Mouse (Mus musculus) neural tube, embryonic 15.5 days (tissue): ENCODE data around the gene Olfr672. TPM values are rescaled to one million over a fixed set of nuclear protein-coding genes. Genes with fewer than 3 reads are reported as not detected.
"Not testable (repeated sequence)": the region's sequence is repeated elsewhere in the genome, so short reads cannot be mapped to it uniquely, and the experiment has no call there.

Source experiments
- ATAC-seq: fragments of 200-750 bp; cut with Nextera tagmentation; 2 replicates; pipeline ENCODE4 v1.8.0; 2017; ENCODE audit warnings: mild to moderate bottlenecking, moderate TSS enrichment, moderate library complexity; ENCODE audit not compliant: low FRiP score
- H3K27ac ChIP-seq: fragments of 300-500 bp; sonication (generic); replicated peaks from 2 replicates; pipeline ENCODE4 v1.5.1; 2015; ENCODE audit warnings: mild to moderate bottlenecking, inconsistent platforms
- H3K27me3 ChIP-seq: fragments of 300-500 bp; sonication (generic); replicated peaks from 2 replicates; pipeline ENCODE4 v1.6.1; 2015; ENCODE audit warnings: inconsistent platforms
- H3K36me3 ChIP-seq: fragments of 300-500 bp; sonication (generic); 2 replicates; pipeline ENCODE4 v1.6.1; 2015; ENCODE audit warnings: inconsistent platforms
- H3K4me1 ChIP-seq: fragments of 300-500 bp; sonication (generic); 2 replicates; pipeline ENCODE4 v1.6.1; 2015; ENCODE audit warnings: inconsistent platforms
- H3K4me2 ChIP-seq: fragments of 300-500 bp; sonication (generic); 2 replicates; pipeline ENCODE4 v1.6.1; 2015; ENCODE audit warnings: inconsistent platforms, mild to moderate bottlenecking, moderate library complexity
- H3K4me3 ChIP-seq: fragments of 300-500 bp; sonication (generic); replicated peaks from 2 replicates; pipeline ENCODE4 v1.5.1; 2015; ENCODE audit warnings: mild to moderate bottlenecking, inconsistent platforms
- H3K9ac ChIP-seq: fragments of 300-500 bp; sonication (generic); replicated peaks from 2 replicates; pipeline ENCODE4 v1.6.1; 2015; ENCODE audit warnings: mild to moderate bottlenecking, inconsistent platforms
- H3K9me3 ChIP-seq: fragments of 300-500 bp; sonication (generic); replicated peaks from 2 replicates; pipeline ENCODE4 v1.6.1; 2016; ENCODE audit warnings: inconsistent platforms
- WGBS: fragments of 180-500 bp; shearing (Covaris S2); methylation state at CpG from one replicate; pipeline ENCODE4 v1.1.7; 2015; ENCODE audit warnings: mixed read lengths; 5-methylcytosine and 5-hydroxymethylcytosine counted together
- polyA plus RNA-seq: library from polyadenylated mRNA; unstranded; fragments of >200 nt; fragmentation: Nextera tagmentation; extraction: Ambion mirVana; gene quantifications from 2 replicates; pipeline ENCODE4 v1.2.1, GENCODE M21; 2015

Gene Olfr672
- polyA plus RNA-seq, result not detected in 2 replicates

DNA sequence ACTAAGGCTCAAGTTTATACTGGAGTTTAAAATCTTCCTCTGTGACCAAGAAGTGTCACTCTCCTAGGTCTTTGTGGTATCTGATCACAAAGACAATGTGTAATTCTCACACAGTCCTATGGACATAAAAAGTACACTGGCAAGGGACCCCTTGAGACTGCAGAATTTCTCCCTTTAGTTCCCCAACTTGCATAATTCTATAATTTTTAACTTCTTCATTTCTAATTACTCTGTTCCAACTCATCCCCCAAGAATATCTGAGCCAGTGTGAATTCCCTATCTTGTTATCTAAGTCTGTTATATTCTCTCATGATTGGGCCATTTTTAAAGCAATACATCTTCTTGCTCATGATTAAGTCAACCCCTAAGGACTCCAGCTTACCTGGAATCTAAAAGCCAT is at the start of gene Olfr672:
Gene Olfr672, minus strand, starts transcription at position 101 of the 400 bp plus-strand sequence.
- Histone ChIP-seq H3K4me3 (no peak within 1 kb of the TSS), H3K9ac (no peak within 1 kb of the TSS), H3K36me3 (no peaks in the 10 kb centered on the region), H3K9me3 (no peaks in the 10 kb centered on the region), H3K4me2 (no peak within 1 kb of the TSS), H3K27me3 (no peaks in the 10 kb centered on the region), H3K4me1 (no peaks in the 10 kb centered on the region), H3K27ac (no peak within 1 kb of the TSS)
- ATAC-seq, result no peak

DNA sequence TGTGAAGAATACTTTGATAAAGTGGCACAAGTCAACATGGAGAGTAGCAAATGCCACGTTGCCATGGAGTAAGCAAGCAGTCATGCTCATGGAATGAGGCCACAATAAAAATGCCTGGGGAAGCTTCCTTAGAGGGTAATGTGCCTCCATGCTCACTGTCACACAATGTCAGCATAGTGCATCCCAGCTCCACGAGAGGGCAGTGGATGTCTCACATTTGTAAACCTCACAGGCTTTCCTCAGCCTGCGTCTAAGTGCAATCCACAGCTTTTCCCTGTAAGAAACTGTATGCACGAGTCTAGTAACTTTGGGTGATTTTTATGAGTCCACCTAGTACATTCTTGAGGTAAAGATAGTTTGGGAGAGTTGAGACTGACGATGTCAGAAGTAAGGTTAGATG is 32.0 kb upstream of the Olfr672 start:
- H3K36me3 ChIP-seq, H3K27me3 ChIP-seq, H3K4me2 ChIP-seq, H3K27ac ChIP-seq, H3K4me3 ChIP-seq, H3K9ac ChIP-seq, ATAC-seq, H3K4me1 ChIP-seq, H3K9me3 ChIP-seq: not testable (repeated sequence)
- 50% methylated on average over 5 of the region's 5 CpGs for WGBS

DNA sequence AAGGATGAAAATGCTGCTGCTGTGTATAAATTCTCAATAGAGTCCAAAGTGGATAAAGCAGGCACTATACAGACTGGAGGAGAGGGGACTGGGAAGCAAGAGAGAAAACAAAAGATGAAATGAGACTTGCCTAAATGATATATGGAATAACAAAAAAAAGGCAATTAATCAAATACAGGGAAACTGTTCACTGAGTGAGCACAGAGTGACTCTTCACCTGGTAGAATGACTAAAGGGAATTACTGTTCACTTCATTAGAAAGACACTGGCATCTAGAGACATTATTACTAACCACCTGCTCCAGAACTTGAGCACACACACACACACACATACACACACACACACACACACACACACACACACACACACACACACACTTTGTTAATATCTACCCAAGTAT is 30.6 kb upstream of the Olfr672 start, which contains the start of gene Olfr676:
Gene Olfr676, plus strand, starts transcription at position 301 of the 400 bp plus-strand sequence.
- H3K36me3 ChIP-seq, result no peaks in the 10 kb centered on the region
- no peak within 1 kb of the TSS for H3K9ac ChIP-seq
- H3K4me3 ChIP-seq, result no peak within 1 kb of the TSS
- no peak within 1 kb of the TSS for H3K4me2 ChIP-seq
- ATAC-seq, result no peak
- H3K27ac ChIP-seq, result no peak within 1 kb of the TSS
- H3K4me1 ChIP-seq, result no peaks in the 10 kb centered on the region
- H3K9me3 ChIP-seq, result no peaks in the 10 kb centered on the region
- no peaks in the 10 kb centered on the region for H3K27me3 ChIP-seq

DNA sequence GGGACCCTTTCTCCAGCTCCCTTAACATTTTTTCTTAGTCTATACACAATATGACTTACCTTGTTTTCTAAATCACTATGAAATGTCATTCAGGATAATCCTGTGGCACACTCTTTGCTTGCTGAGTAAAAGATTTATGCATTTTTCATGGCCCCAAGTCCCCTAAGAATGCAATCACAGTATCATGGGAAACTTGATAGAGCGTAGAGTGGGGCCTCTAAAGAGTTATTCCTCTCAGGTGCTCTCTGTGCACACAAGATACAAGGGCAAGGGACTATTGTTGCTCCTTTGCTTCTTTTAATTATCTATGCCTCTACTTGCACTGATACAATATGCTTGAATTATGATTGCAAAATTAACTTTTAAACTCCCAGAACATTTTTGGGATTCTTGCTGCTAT is 26.5 kb upstream of the Olfr672 start, which contains the start of gene Olfr675:
Gene Olfr675, minus strand, starts transcription at position 101 of the 400 bp plus-strand sequence.
- no peak within 1 kb of the TSS for H3K27ac ChIP-seq
- no peaks in the 10 kb centered on the region for H3K4me1 ChIP-seq
- H3K4me2 ChIP-seq, result no peak within 1 kb of the TSS
- no peaks in the 10 kb centered on the region for H3K9me3 ChIP-seq
- WGBS, result 72% methylated on average over 1 of the region's 1 CpGs
- no peaks in the 10 kb centered on the region for H3K36me3 ChIP-seq
- H3K9ac ChIP-seq, result no peak within 1 kb of the TSS
- no peak for ATAC-seq
- H3K27me3 ChIP-seq, result no peaks in the 10 kb centered on the region
- no peak within 1 kb of the TSS for H3K4me3 ChIP-seq

DNA sequence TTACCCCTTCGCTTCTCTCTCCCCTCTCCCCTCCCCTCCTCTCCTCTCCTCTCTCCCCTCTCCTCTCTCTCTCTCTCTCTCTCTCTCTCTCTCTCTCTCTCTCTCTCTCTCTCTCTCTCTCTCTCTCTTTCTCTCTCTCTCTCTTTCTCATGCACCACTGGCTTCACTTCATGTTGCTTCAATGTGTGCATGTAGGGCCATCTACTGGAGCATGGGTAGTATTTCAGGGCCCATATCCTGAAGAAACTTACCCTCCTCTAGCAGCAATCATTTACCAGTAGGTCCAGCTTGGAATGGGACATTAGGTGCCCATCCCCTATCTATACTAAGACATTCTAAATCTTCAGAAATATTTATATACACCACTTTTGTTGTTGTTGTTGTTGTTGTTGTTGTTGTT is 20.7 kb upstream of the Olfr672 start:
- no peak for ATAC-seq
- no peak overlapping the region for H3K4me3 ChIP-seq
- H3K4me1 ChIP-seq, result no peaks in the 10 kb centered on the region
- 72% methylated on average over 1 of the region's 1 CpGs for WGBS
- H3K27me3 ChIP-seq, result no peaks in the 10 kb centered on the region
- no peaks in the 10 kb centered on the region for H3K9me3 ChIP-seq
- no peak overlapping the region for H3K27ac ChIP-seq
- H3K9ac ChIP-seq, result no peak overlapping the region
- no peaks in the 10 kb centered on the region for H3K36me3 ChIP-seq
- H3K4me2 ChIP-seq, result no peak overlapping the region

DNA sequence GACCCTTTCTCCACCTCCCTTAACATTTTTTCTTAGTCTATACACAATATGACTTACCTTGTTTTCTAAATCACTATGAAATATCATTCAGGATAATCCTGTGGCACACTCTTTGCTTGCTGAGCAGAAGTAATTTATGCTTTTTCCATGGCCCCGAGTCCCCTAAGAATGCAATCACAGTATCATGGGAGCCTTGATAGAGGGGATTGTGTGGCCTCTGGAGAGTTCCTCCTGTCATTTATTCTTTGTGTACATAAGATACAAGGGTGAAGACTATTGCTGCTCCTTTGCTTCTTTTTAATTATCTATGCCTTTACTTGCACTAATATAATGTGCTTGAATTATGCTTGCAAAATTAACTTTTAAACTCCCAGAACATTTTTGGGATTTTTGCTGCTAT is 22.8 kb downstream of the Olfr672 start, which contains the start of gene Olfr671:
Gene Olfr671, minus strand, starts transcription at position 101 of the 400 bp plus-strand sequence.
- Histone ChIP-seq H3K27me3 (no peaks in the 10 kb centered on the region), H3K9me3 (no peaks in the 10 kb centered on the region), H3K36me3 (no peaks in the 10 kb centered on the region), H3K4me1 (no peaks in the 10 kb centered on the region), H3K4me2 (no peak within 1 kb of the TSS), H3K4me3 (no peak within 1 kb of the TSS), H3K27ac (no peak within 1 kb of the TSS), H3K9ac (no peak within 1 kb of the TSS)
- no peak for ATAC-seq
- 86% methylated on average over 1 of the region's 1 CpGs for WGBS

DNA sequence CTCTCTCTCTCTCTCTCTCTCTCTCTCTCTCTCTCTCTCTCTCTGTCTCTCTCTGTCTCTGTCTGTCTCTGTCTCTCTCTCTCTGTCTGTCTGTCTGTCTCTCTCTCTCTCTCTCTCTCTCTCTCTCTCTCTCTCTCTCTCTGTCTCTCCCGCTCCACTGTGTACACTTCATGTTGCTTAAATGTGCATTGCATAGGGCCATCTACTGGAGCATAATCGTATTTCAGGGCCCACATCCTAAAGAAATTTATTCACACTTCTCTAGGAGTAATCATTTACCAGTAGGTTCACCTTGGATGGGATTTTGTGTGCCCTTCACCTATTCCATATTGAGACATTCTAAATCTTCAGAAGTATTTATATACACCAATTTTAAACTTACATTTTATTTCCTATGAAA is 29.3 kb downstream of the Olfr672 start:
- not testable (repeated sequence) for H3K27me3 ChIP-seq
- 80% methylated on average over 2 of the region's 2 CpGs for WGBS

DNA sequence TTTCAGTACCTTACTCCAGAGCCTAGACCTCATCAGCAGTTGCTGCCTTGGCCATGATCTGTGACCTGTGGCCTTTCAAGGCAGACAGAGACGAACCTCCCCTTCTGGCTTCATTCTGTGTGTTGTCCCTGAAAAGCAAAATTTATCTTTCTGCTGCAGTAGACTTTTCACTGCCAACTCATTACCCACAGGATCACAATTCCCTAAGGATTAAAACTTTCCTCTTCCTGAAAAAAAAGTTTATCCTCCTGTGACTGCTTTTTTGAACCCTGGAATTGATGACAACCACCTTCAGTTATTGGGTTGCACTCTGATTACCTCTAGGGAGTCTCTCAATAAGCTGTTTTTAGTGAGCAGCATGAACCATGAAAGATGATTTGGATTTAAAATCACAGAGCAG is 39.3 kb downstream of the Olfr672 start, which contains the start of gene Olfr670:
Gene Olfr670, minus strand, starts transcription at position 101 of the 400 bp plus-strand sequence.
- Histone ChIP-seq H3K4me2 (no peak within 1 kb of the TSS), H3K9ac (no peak within 1 kb of the TSS), H3K4me1 (no peaks in the 10 kb centered on the region), H3K36me3 (no peaks in the 10 kb centered on the region), H3K27me3 (no peaks in the 10 kb centered on the region), H3K4me3 (no peak within 1 kb of the TSS), H3K27ac (no peak within 1 kb of the TSS), H3K9me3 (no peaks in the 10 kb centered on the region)
- WGBS, result 67% methylated on average over 1 of the region's 1 CpGs
- no peak for ATAC-seq

More for the DNA sequence above, 29.3 kb downstream of the Olfr672 start:
- not testable (repeated sequence) for H3K4me1 ChIP-seq, H3K4me3 ChIP-seq, ATAC-seq, H3K36me3 ChIP-seq, H3K9me3 ChIP-seq, H3K27ac ChIP-seq, H3K4me2 ChIP-seq, H3K9ac ChIP-seq

DNA sequence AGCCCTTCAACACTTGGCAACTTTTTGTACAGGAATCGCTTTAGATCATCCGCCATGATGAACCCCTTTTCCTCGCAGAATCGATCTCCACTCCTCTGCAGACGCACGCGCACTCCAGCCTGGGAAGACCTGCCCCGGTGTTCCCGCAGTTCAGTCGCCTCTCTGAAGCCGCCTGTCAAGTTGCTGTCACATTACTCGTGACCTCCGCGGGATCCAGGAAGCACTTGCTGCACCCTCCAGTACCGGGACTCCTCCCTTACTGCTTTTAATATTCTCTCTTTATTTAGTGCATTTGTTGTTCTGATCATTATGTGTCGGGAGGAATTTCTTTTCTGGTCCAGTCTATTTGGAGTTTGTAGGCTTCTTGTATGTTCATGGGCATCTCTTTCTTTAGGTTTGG is 51.6 kb downstream of the Olfr672 start:
- H3K27me3 ChIP-seq, ATAC-seq, H3K4me2 ChIP-seq, H3K4me3 ChIP-seq, H3K36me3 ChIP-seq, H3K27ac ChIP-seq, H3K9ac ChIP-seq, H3K4me1 ChIP-seq, H3K9me3 ChIP-seq: not testable (repeated sequence)
- 97% methylated on average over 16 of the region's 16 CpGs for WGBS

Other genes starting within 250 kb of the Olfr672 start
- gene Usp17le, start 224.6 kb downstream of the Olfr672 start, polyA plus RNA-seq, result not detected in 2 replicates
- gene Usp17lb, start 159.4 kb downstream of the Olfr672 start, polyA plus RNA-seq, result not detected in 2 replicates
- gene Usp17la, start 145.0 kb downstream of the Olfr672 start, polyA plus RNA-seq, result not detected in 2 replicates
- gene Olfr665, start 124.0 kb downstream of the Olfr672 start, polyA plus RNA-seq, result not detected in 2 replicates
- gene Olfr666, start 106.1 kb downstream of the Olfr672 start, polyA plus RNA-seq, result not detected in 2 replicates
- not detected in 2 replicates for gene Olfr667, start 80.5 kb downstream of the Olfr672 start, polyA plus RNA-seq
- not detected in 2 replicates for gene Olfr668, start 74.0 kb downstream of the Olfr672 start, polyA plus RNA-seq
- not detected in 2 replicates for gene Olfr669, start 67.8 kb downstream of the Olfr672 start, polyA plus RNA-seq
- gene Olfr670, start 39.4 kb downstream of the Olfr672 start, polyA plus RNA-seq, result not detected in 2 replicates
- gene Olfr671, start 22.9 kb downstream of the Olfr672 start, polyA plus RNA-seq, result not detected in 2 replicates
- gene Olfr675, start 26.4 kb upstream of the Olfr672 start, polyA plus RNA-seq, result not detected in 2 replicates
- not detected in 2 replicates for gene Olfr676, start 30.7 kb upstream of the Olfr672 start, polyA plus RNA-seq
- gene Olfr677, start 49.3 kb upstream of the Olfr672 start, polyA plus RNA-seq, result not detected in 2 replicates
- not detected in 2 replicates for gene Olfr678, start 62.4 kb upstream of the Olfr672 start, polyA plus RNA-seq
- gene Olfr679, start 79.2 kb upstream of the Olfr672 start, polyA plus RNA-seq, result not detected in 2 replicates
- not detected in 2 replicates for gene Olfr680-ps1, start 90.8 kb upstream of the Olfr672 start, polyA plus RNA-seq
- not detected in 2 replicates for gene Olfr681, start 114.8 kb upstream of the Olfr672 start, polyA plus RNA-seq
- gene Olfr683, start 145.0 kb upstream of the Olfr672 start, polyA plus RNA-seq, result not detected in 2 replicates
- gene Olfr684, start 161.6 kb upstream of the Olfr672 start, polyA plus RNA-seq, result not detected in 2 replicates
- not detected in 2 replicates for gene Olfr685, start 184.0 kb upstream of the Olfr672 start, polyA plus RNA-seq
- gene Olfr686, start 205.5 kb upstream of the Olfr672 start, polyA plus RNA-seq, result not detected in 2 replicates